Mouse (Mus musculus) small intestine, adult 2 months (tissue): ENCODE results near the gene Tmem222. TPM values are rescaled to one million over a fixed set of nuclear protein-coding genes. Genes with fewer than 3 reads are reported as not detected.
A peak's percentile ranks its signal among the peaks of the same experiment; 100 is the strongest.

Experiments
- H3K27ac ChIP-seq: fragments of 200-500 bp; 2 replicates; pipeline ENCODE4 v1.5.1; 2012; ENCODE audit warnings: low read depth, low read length, control low read depth, inconsistent platforms; ENCODE audit not compliant: insufficient read depth
- H3K27me3 ChIP-seq: fragments of 200-500 bp; 2 replicates; pipeline ENCODE4 v1.6.1; 2012; ENCODE audit warnings: mild to moderate bottlenecking, moderate library complexity, low read length, inconsistent platforms; ENCODE audit not compliant: control insufficient read depth, insufficient read depth
- H3K36me3 ChIP-seq: fragments of 200-500 bp; 2 replicates; pipeline ENCODE4 v1.6.1; 2012; ENCODE audit warnings: mild to moderate bottlenecking, low read length, control low read depth, inconsistent platforms; ENCODE audit not compliant: control insufficient read depth, insufficient read depth
- H3K4me1 ChIP-seq: fragments of 200-500 bp; 2 replicates; pipeline ENCODE4 v1.6.1; 2012; ENCODE audit warnings: low read length, inconsistent platforms, mixed read lengths; ENCODE audit not compliant: control insufficient read depth, insufficient read depth, insufficient read length
- H3K4me3 ChIP-seq: fragments of 200-500 bp; 2 replicates; pipeline ENCODE4 v1.5.1; 2012; ENCODE audit warnings: low read depth, mild to moderate bottlenecking, control low read depth, inconsistent platforms, low read length, moderate library complexity
- CTCF ChIP-seq: fragments of 200-500 bp; IDR thresholded peaks from 2 replicates; pipeline ENCODE4 v1.5.1; 2012; ENCODE audit warnings: low read depth, mild to moderate bottlenecking, control low read depth, inconsistent platforms, low read length, moderate library complexity, mixed read lengths; ENCODE audit not compliant: insufficient replicate concordance, insufficient read length; ENCODE audit errors: extremely low read depth
- POLR2A ChIP-seq: fragments of 200-500 bp; IDR thresholded peaks from 2 replicates; pipeline ENCODE4 v1.6.1; 2012; ENCODE audit warnings: low read depth, mild to moderate bottlenecking, control low read depth, inconsistent platforms, low read length, moderate library complexity
- WGBS: fragments of 180-500 bp; shearing (Covaris S2); methylation state at CpG from one replicate; pipeline ENCODE4 v1.1.7; 2018; 5-methylcytosine and 5-hydroxymethylcytosine counted together
- polyA plus RNA-seq: library from polyadenylated mRNA; depleted of rRNA; stranded (reverse); fragments of >200 nt; gene quantifications from 2 replicates; pipeline ENCODE4 v1.2.3, GENCODE M21; 2012

The Tmem222 gene
- polyA plus RNA-seq, 1 experiment: 58.0 TPM

DNA sequence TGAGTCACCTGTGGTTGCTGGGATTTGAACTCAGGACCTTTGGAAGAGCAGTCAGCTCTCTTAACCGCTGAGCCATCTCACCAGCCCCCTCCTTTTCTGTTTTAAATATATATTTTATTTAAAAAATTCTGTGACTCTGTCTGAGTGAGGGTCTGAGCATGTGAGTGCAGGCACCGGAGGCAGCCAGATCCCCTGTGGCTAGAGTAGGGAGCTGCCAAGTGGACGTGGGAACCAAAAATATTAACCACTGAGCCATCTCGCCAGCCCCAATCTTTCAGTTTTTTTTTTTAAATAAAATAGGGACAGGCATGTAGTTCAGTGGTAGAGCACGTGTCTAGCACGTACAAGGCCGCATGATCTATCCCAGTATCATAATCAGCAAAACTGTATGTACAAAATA is 27.2 kb upstream of the Tmem222 start:
- WGBS: 96% methylated on average over 7 of the region's 7 CpGs
- H3K27ac ChIP-seq: no peak overlapping the region
- no peak for TF ChIP-seq POLR2A
- TF ChIP-seq CTCF: no peak
- peaks cover 44% of the 10 kb centered on the region for H3K36me3 ChIP-seq
- no peak overlapping the region for H3K4me3 ChIP-seq
- no peaks in the 10 kb centered on the region for H3K27me3 ChIP-seq
- H3K4me1 ChIP-seq: no peaks in the 10 kb centered on the region

- Histone ChIP-seq H3K27ac (no peak overlapping the region), H3K36me3 (peaks cover 42% of the 10 kb centered on the region), H3K4me3 (no peak overlapping the region), H3K27me3 (no peaks in the 10 kb centered on the region), H3K4me1 (no peaks in the 10 kb centered on the region)
- TF ChIP-seq POLR2A: no peak
- TF ChIP-seq CTCF: no peak
- whole genome bisulfite sequencing: 77% methylated on average over 5 of the region's 5 CpGs
Observed at GRCm38 (mm10) chr4:133302668-133303067, 25.1 kb upstream of the Tmem222 start.

- Histone ChIP-seq H3K27me3 (no peaks in the 10 kb centered on the region), H3K36me3 (peaks cover 42% of the 10 kb centered on the region)
Observed at GRCm38 (mm10) chr4:133301802-133302201, 24.2 kb upstream of the Tmem222 start.

DNA sequence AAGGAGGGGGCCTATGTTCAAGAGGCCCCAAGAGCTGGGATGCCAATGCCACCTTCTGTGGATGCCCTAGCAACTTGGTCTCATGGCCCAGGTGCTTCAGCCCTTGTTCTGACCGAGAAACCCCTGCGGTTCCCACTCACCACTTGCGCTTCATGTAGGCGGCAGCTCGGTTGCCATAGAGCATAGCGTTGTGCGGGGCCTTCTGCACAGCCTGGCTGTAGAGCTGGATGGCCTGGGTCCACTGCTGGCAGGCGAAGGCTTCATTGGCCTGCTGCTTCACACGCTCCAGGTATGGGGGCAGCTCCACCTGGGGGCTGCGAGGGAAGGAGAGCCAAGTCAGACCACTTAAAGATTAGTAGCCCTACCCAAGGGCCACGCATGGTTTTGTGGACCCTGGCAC is 22.8 kb upstream of the Tmem222 start:
- TF ChIP-seq POLR2A (no peak), CTCF (no peak)
- Histone ChIP-seq H3K36me3 (peaks cover 47% of the 10 kb centered on the region), H3K4me1 (no peaks in the 10 kb centered on the region), H3K27ac (no peak overlapping the region), H3K27me3 (no peaks in the 10 kb centered on the region), H3K4me3 (no peak overlapping the region)
- 94% methylated on average over 11 of the region's 11 CpGs for WGBS

More at GRCm38 (mm10) chr4:133301802-133302201, 24.2 kb upstream of the Tmem222 start:
- Histone ChIP-seq H3K4me1 (no peaks in the 10 kb centered on the region), H3K4me3 (no peak overlapping the region), H3K27ac (no peak overlapping the region)
- WGBS: 29% methylated on average over 4 of the region's 4 CpGs
- TF ChIP-seq POLR2A (no peak), CTCF (peak; percentile 88; the same call in 1 of the 2 replicates)

DNA sequence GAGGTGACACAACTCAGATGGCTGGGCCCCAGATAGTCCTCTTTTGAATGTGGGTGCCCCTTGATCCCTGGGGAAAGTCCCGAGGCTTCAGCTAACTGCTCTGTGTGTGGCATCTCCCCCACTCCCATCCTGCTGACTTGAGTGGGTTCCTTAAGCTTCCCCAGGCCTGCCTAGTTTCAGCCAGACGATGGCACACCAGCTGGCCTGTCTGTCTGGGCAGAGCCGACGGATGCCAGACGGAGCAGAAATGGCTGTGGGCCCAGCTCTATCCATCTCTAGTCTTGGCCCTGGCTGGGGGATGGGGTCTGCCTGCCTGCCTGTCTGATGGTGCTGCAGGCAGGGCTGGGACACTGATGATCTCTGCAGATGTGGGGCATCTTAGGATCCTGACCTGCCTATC is 22.1 kb upstream of the Tmem222 start:
- 80% methylated on average over 5 of the region's 5 CpGs for WGBS
- no peak for TF ChIP-seq CTCF
- TF ChIP-seq POLR2A: no peak
- Histone ChIP-seq H3K4me3 (no peak overlapping the region), H3K36me3 (peaks cover 49% of the 10 kb centered on the region), H3K27me3 (no peaks in the 10 kb centered on the region), H3K27ac (no peak overlapping the region), H3K4me1 (no peaks in the 10 kb centered on the region)

GRCm38 (mm10) chr4:133298516-133299365 is 21.1 kb upstream of the Tmem222 start:
- TF ChIP-seq CTCF: no peak
- no peak for TF ChIP-seq POLR2A
- H3K36me3 ChIP-seq: peaks cover 53% of the 10 kb centered on the region
- H3K27ac ChIP-seq: no peak overlapping the region
- no peak overlapping the region for H3K4me3 ChIP-seq
- 84% methylated on average over 12 of the region's 12 CpGs for WGBS
- no peaks in the 10 kb centered on the region for H3K4me1 ChIP-seq
- H3K27me3 ChIP-seq: no peaks in the 10 kb centered on the region

DNA sequence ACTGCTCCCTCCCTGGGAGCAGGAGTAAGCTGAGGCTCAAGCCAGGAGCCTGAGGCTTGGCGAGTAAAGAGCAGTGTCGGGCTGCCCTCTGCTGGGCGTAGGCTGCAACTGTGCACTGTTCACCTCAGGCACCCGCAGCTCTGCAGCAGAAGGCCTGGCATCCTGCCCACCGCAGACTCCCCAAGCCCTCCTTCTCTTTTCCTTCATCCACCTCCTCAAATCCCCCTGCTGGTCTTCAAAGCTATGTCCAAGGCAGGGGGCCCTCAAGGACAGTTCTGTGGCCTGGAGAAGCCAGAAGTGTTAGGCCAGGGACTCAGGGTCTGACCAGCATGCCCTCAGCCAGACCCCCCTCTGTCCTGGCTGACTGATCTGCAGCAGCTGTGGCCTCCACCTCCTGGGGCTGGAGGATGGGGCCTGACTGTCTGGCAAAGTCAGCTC is 20.2 kb upstream of the Tmem222 start:
- TF ChIP-seq CTCF (peak; percentile 95), POLR2A (no peak)
- Histone ChIP-seq H3K4me3 (no peak overlapping the region), H3K27me3 (no peaks in the 10 kb centered on the region), H3K36me3 (peaks cover 55% of the 10 kb centered on the region), H3K4me1 (no peaks in the 10 kb centered on the region), H3K27ac (no peak overlapping the region)
- 8% methylated on average over 5 of the region's 5 CpGs for whole genome bisulfite sequencing
